Mouse (Mus musculus): ENCODE data around the gene Auts2.

Auts2 gene

GRCm38 (mm10) chr5:132500817-132501231, 42.3 kb downstream of the Auts2 start:
- no peak for DNase-seq (ENCODE audit: low spot score in 2 of 2)

GRCm38 (mm10) chr5:132498896-132499295, 44.2 kb downstream of the Auts2 start:
- DNase-seq (ENCODE audit: low spot score in 2 of 2): no peak

- no peak for DNase-seq (ENCODE audit: low spot score in 2 of 2)
Measured at GRCm38 (mm10) chr5:132498045-132498444, 45.1 kb downstream of the Auts2 start.

GRCm38 (mm10) chr5:132492793-132493192, 50.4 kb downstream of the Auts2 start:
- DNase-seq (ENCODE audit: low spot score in 2 of 2): no peak

- no peak for DNase-seq (ENCODE audit: low spot score in 2 of 2)
Measured at GRCm38 (mm10) chr5:132492040-132492439, 51.1 kb downstream of the Auts2 start.

- no peak for DNase-seq (ENCODE audit: low spot score in 2 of 2)
Measured at GRCm38 (mm10) chr5:132491508-132491907, 51.6 kb downstream of the Auts2 start.

GRCm38 (mm10) chr5:132490326-132490725, 52.8 kb downstream of the Auts2 start:
- DNase-seq (ENCODE audit: low spot score in 2 of 2): no peak

- no peak for DNase-seq (ENCODE audit: low spot score in 2 of 2)
Measured at GRCm38 (mm10) chr5:132489736-132490313, 53.3 kb downstream of the Auts2 start.

GRCm38 (mm10) chr5:132486831-132487230, 56.3 kb downstream of the Auts2 start:
- DNase-seq (ENCODE audit: low spot score in 2 of 2): no peak

- no peak for DNase-seq (ENCODE audit: low spot score in 2 of 2)
Measured at GRCm38 (mm10) chr5:132485994-132486393, 57.1 kb downstream of the Auts2 start.

- DNase-seq (ENCODE audit: low spot score in 2 of 2): no peak
Measured at GRCm38 (mm10) chr5:132485448-132485847, 57.7 kb downstream of the Auts2 start.

- no peak for DNase-seq (ENCODE audit: low spot score in 2 of 2)
Measured at GRCm38 (mm10) chr5:132481476-132481875, 61.7 kb downstream of the Auts2 start.

- DNase-seq (ENCODE audit: low spot score in 2 of 2): no peak
Measured at GRCm38 (mm10) chr5:132480461-132480860, 62.7 kb downstream of the Auts2 start.

GRCm38 (mm10) chr5:132479227-132479857, 63.8 kb downstream of the Auts2 start:
- no peak for DNase-seq (ENCODE audit: low spot score in 2 of 2)

- no peak for DNase-seq (ENCODE audit: low spot score in 2 of 2)
Measured at GRCm38 (mm10) chr5:132477533-132477932, 65.6 kb downstream of the Auts2 start.

GRCm38 (mm10) chr5:132472905-132473321, 70.2 kb downstream of the Auts2 start:
- DNase-seq (ENCODE audit: low spot score in 2 of 2): no peak

GRCm38 (mm10) chr5:132472184-132472829, 70.8 kb downstream of the Auts2 start:
- no peak for DNase-seq (ENCODE audit: low spot score in 2 of 2)

GRCm38 (mm10) chr5:132467364-132467743, 75.8 kb downstream of the Auts2 start:
- no peak for DNase-seq (ENCODE audit: low spot score in 2 of 2)

- DNase-seq (ENCODE audit: low spot score in 2 of 2): no peak
Measured at GRCm38 (mm10) chr5:132466427-132467363, 76.4 kb downstream of the Auts2 start.

GRCm38 (mm10) chr5:132462560-132462959, 80.6 kb downstream of the Auts2 start:
- DNase-seq (ENCODE audit: low spot score in 2 of 2): no peak

GRCm38 (mm10) chr5:132458498-132458897, 84.6 kb downstream of the Auts2 start:
- DNase-seq (ENCODE audit: low spot score in 2 of 2): no peak

- no peak for DNase-seq (ENCODE audit: low spot score in 2 of 2)
Measured at GRCm38 (mm10) chr5:132452381-132452780, 90.8 kb downstream of the Auts2 start.
